Mouse (Mus musculus) myocyte (in vitro differentiated cells): ENCODE results near the gene Gns.

ENCODE experiments used
- MYOG ChIP-seq, 3 experiments: IDR thresholded peaks; one replicate each; pipeline ENCODE4 v1.6.1; 2011; ENCODE audit warnings: control low read depth in 2 of 3, low read depth in 2 of 3, mild to moderate bottlenecking in 2 of 3; ENCODE audit not compliant: insufficient read length in 2 of 3, control insufficient read depth in 1 of 3, insufficient read depth in 1 of 3
- POLR2A ChIP-seq: IDR thresholded peaks from one replicate; pipeline ENCODE4 v1.6.1; 2011; ENCODE audit warnings: low read depth, mild to moderate bottlenecking, control low read depth, moderate library complexity; ENCODE audit not compliant: insufficient read length
- POLR2AphosphoS2 ChIP-seq: IDR thresholded peaks from one replicate; pipeline ENCODE4 v1.6.1; 2011; ENCODE audit warnings: low read depth, control low read depth; ENCODE audit not compliant: insufficient read length

DNA sequence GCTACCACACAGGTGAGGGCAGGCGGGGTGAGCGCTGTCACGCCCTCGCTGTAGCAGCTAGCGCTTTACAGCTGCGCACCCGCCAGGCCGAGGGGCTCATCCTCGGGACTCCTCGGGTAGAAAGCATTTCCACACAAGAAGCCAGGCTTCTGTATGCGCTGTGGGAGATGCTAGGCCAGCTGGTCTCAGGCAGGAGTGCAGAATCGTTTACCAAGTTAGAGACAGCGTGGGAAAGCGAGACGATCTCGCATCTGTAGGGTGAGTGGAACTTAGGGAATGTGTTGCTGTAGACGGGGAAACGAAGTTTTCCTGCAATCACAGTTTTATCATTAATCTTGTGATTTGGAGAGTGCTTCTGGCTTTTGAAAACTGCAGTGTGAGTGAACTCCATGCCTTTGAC, 16.4 kb downstream of the Gns start:
- TF ChIP-seq POLR2A: no peak
- TF ChIP-seq MYOG (IDR thresholded peaks at IDR 0.05; ENCODE audit: control insufficient read depth in 1 of 3, insufficient read depth in 1 of 3, insufficient read length in 2 of 3, low read depth in 2 of 3): no peak
- TF ChIP-seq POLR2AphosphoS2: no peak
